Mouse (Mus musculus) retina, embryonic 14.5 days (tissue): ENCODE data around the gene Mttp.

ENCODE experiments used
- DNase-seq: peaks from one replicate; pipeline ENCODE4 v3.0.0-alpha.2; 2015; ENCODE audit warnings: low spot score

Gene Mttp

GRCm38 (mm10) chr3:138083073-138083637 is 61.6 kb downstream of the Mttp start:
- no peak for DNase-seq

- DNase-seq, result no peak
Measured at GRCm38 (mm10) chr3:138078701-138079100, 66.1 kb downstream of the Mttp start.

- peak; percentile 45 for DNase-seq
Measured at GRCm38 (mm10) chr3:138077476-138078340, 67.1 kb downstream of the Mttp start.

- DNase-seq, result no peak
Measured at GRCm38 (mm10) chr3:138075209-138075608, 69.6 kb downstream of the Mttp start.

GRCm38 (mm10) chr3:138074214-138074613 is 70.6 kb downstream of the Mttp start:
- no peak for DNase-seq

- DNase-seq, result no peak
Measured at GRCm38 (mm10) chr3:138071476-138072073, 73.2 kb downstream of the Mttp start.

GRCm38 (mm10) chr3:138071004-138071403 is 73.8 kb downstream of the Mttp start:
- peak; percentile 33 for DNase-seq

- no peak for DNase-seq
Measured at GRCm38 (mm10) chr3:138069756-138070511, 74.8 kb downstream of the Mttp start.

GRCm38 (mm10) chr3:138068103-138068502 is 76.7 kb downstream of the Mttp start:
- DNase-seq, result no peak

GRCm38 (mm10) chr3:138067288-138067687 is 77.5 kb downstream of the Mttp start, which contains the start of gene Gm5105:
TSS of gene Gm5105 (minus strand) at chr3:138067388.
- no peak for DNase-seq

- DNase-seq, result peak; percentile 22
Measured at GRCm38 (mm10) chr3:138066348-138066856, 78.4 kb downstream of the Mttp start.

- DNase-seq, result no peak
Measured at GRCm38 (mm10) chr3:138065930-138066329, 78.8 kb downstream of the Mttp start.

GRCm38 (mm10) chr3:138064732-138065645 is 79.8 kb downstream of the Mttp start, which contains the start of gene 1110002E22Rik:
TSS of gene 1110002E22Rik (plus strand) at chr3:138065052.
- DNase-seq, result no peak

GRCm38 (mm10) chr3:138063731-138064329 is 80.9 kb downstream of the Mttp start:
- DNase-seq, result no peak

GRCm38 (mm10) chr3:138062673-138063072 is 82.1 kb downstream of the Mttp start:
- DNase-seq, result no peak

- DNase-seq, result no peak
Measured at GRCm38 (mm10) chr3:138061205-138061911, 83.4 kb downstream of the Mttp start.

- no peak for DNase-seq
Measured at GRCm38 (mm10) chr3:138060429-138060828, 84.3 kb downstream of the Mttp start.

- DNase-seq, result no peak
Measured at GRCm38 (mm10) chr3:138058226-138058625, 86.5 kb downstream of the Mttp start.

GRCm38 (mm10) chr3:138056976-138057375 is 87.8 kb downstream of the Mttp start:
- no peak for DNase-seq

- no peak for DNase-seq
Measured at GRCm38 (mm10) chr3:138053969-138054368, 90.8 kb downstream of the Mttp start.
